Mouse (Mus musculus) C2C12 (cell line): ENCODE data around the gene Mark3. TPM values are rescaled to one million over a fixed set of nuclear protein-coding genes. Genes with fewer than 3 reads are reported as not detected.
"Not testable (repeated sequence)": the region's sequence is repeated elsewhere in the genome, so short reads cannot be mapped to it uniquely, and the experiment has no call there.

Experiments
- H3K27me3 ChIP-seq: one replicate; pipeline ENCODE4 v1.6.1; 2011; ENCODE audit not compliant: control insufficient read depth, insufficient read depth, insufficient read length
- H3K36me3 ChIP-seq: one replicate; pipeline ENCODE4 v1.6.1; 2011; ENCODE audit not compliant: control insufficient read depth, insufficient read depth
- H3K4me3 ChIP-seq: one replicate; pipeline ENCODE4 v1.5.1; 2011; ENCODE audit warnings: mild to moderate bottlenecking, control low read depth; ENCODE audit not compliant: poor library complexity, insufficient read depth, severe bottlenecking
- H3K79me2 ChIP-seq: one replicate; pipeline ENCODE4 v1.6.1; 2011; ENCODE audit not compliant: control insufficient read depth, insufficient read depth
- H3K79me3 ChIP-seq: one replicate; pipeline ENCODE4 v1.6.1; 2011; ENCODE audit warnings: low read depth, control low read depth
- H3ac ChIP-seq: one replicate; pipeline ENCODE3; 2011; ENCODE audit warnings: low read depth; ENCODE audit not compliant: control insufficient read depth, insufficient read length
- CEBPB ChIP-seq: IDR thresholded peaks from one replicate; pipeline ENCODE4 v1.6.1; 2011; ENCODE audit warnings: low read depth, mild to moderate bottlenecking, control low read depth, moderate library complexity
- CTCF ChIP-seq: IDR thresholded peaks from one replicate; pipeline ENCODE4 v1.5.1; 2011; ENCODE audit not compliant: control insufficient read depth, insufficient read depth, insufficient read length
- FOSL1 ChIP-seq: IDR thresholded peaks from one replicate; pipeline ENCODE4 v1.8.0; 2011; ENCODE audit warnings: mild to moderate bottlenecking, low read length; ENCODE audit not compliant: poor library complexity, insufficient read depth, severe bottlenecking
- MAX ChIP-seq: IDR thresholded peaks from one replicate; pipeline ENCODE4 v1.6.1; 2011; ENCODE audit warnings: mild to moderate bottlenecking, control low read depth
- MYOD1 ChIP-seq: IDR thresholded peaks from one replicate; pipeline ENCODE4 v1.6.1; 2011; ENCODE audit warnings: low read depth; ENCODE audit not compliant: control insufficient read depth, insufficient read length
- MYOG ChIP-seq: IDR thresholded peaks from one replicate; pipeline ENCODE4 v1.6.1; 2011; ENCODE audit not compliant: control insufficient read depth, insufficient read length; ENCODE audit errors: extremely low read depth
- USF1 ChIP-seq: IDR thresholded peaks from one replicate; pipeline ENCODE4 v1.6.1; 2011; ENCODE audit warnings: low read depth, mild to moderate bottlenecking, control low read depth, moderate library complexity
- polyA plus RNA-seq: library from polyadenylated mRNA; unstranded; fragments of >200 nt; fragmentation: generic; extraction: Trizol; gene quantifications from one replicate; pipeline ENCODE4 v1.2.1, GENCODE M21; 2012; ENCODE audit warnings: missing spikeins

Gene Mark3
- polyA plus RNA-seq, 1 experiment, result 35.0 TPM

- no peak for TF ChIP-seq CEBPB
- Histone ChIP-seq H3ac (no peak overlapping the region), H3K79me3 (no peaks in the 10 kb centered on the region), H3K36me3 (peaks cover 8% of the 10 kb centered on the region), H3K4me3 (no peak overlapping the region), H3K27me3 (no peaks in the 10 kb centered on the region), H3K79me2 (no peaks in the 10 kb centered on the region)
Measured at GRCm38 (mm10) chr12:111552342-111552741, 22.0 kb upstream of the Mark3 start.

DNA sequence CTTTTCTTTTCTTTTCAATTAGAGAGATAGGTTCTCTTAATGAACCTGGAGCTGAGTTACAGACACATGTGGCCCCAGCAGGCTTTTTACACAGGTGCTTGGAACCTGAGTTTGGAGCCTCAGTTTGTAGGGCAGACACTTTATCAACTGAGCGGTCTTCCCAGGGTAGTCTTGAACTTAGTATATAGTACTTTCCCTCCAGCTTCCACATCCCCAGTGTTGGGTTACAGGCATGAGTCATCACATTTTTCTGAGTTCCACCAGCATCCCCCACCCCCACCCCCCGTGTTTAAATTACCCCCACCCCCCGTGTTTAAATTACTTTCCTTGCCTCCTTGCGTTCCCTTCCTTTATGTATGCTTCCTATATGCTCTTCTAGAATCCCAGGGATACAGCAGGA, 19.0 kb upstream of the Mark3 start:
- Histone ChIP-seq H3ac (no peak overlapping the region), H3K79me3 (no peaks in the 10 kb centered on the region), H3K79me2 (no peaks in the 10 kb centered on the region), H3K27me3 (no peaks in the 10 kb centered on the region), H3K36me3 (no peaks in the 10 kb centered on the region), H3K4me3 (no peak overlapping the region)
- TF ChIP-seq FOSL1, result no peak
- no peak for TF ChIP-seq MYOD1
- no peak for TF ChIP-seq CTCF
- TF ChIP-seq MYOG, result no peak
- TF ChIP-seq USF1, result no peak
- TF ChIP-seq MAX, result no peak
- TF ChIP-seq CEBPB, result no peak

GRCm38 (mm10) chr12:111555893-111556292, 18.4 kb upstream of the Mark3 start:
- H3ac ChIP-seq, H3K4me3 ChIP-seq, H3K79me2 ChIP-seq, H3K36me3 ChIP-seq, H3K27me3 ChIP-seq, H3K79me3 ChIP-seq: not testable (repeated sequence)

GRCm38 (mm10) chr12:111557538-111557937, 16.8 kb upstream of the Mark3 start:
- no peaks in the 10 kb centered on the region for H3K79me2 ChIP-seq
- H3K27me3 ChIP-seq, result no peaks in the 10 kb centered on the region
- no peaks in the 10 kb centered on the region for H3K36me3 ChIP-seq
- H3K4me3 ChIP-seq, result no peak overlapping the region
- TF ChIP-seq CEBPB (no peak), USF1 (no peak), CTCF (no peak), FOSL1 (no peak), MYOG (no peak), MYOD1 (no peak), MAX (no peak)
- H3K79me3 ChIP-seq, result no peaks in the 10 kb centered on the region
- H3ac ChIP-seq, result no peak overlapping the region

DNA sequence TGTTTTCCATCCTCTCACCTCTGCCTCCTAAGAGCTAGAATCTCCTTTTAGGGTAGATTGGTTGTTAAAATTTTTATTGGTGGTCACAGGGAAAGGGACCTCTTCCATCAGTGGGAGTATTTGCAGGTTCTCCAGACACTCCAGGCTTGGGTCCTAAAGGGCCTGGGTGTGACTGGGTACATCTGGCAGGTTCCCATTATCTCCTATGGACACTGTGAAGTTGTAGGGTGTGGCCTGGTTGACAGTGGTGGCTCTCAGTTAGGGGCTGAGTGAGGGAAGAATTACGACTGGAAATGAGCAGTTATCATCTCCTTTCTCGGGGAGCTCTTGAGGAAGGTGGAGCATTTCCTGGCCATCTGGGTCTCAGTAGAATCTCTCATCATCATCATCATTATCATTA, 15.7 kb upstream of the Mark3 start:
- Histone ChIP-seq H3K27me3 (no peaks in the 10 kb centered on the region), H3K36me3 (no peaks in the 10 kb centered on the region), H3K4me3 (no peak overlapping the region), H3ac (no peak overlapping the region), H3K79me2 (no peaks in the 10 kb centered on the region), H3K79me3 (no peaks in the 10 kb centered on the region)
- TF ChIP-seq MYOD1, result no peak

- Histone ChIP-seq H3ac (peak overlapping the region; percentile 19), H3K4me3 (no peak overlapping the region), H3K27me3 (no peaks in the 10 kb centered on the region), H3K79me2 (no peaks in the 10 kb centered on the region), H3K79me3 (no peaks in the 10 kb centered on the region), H3K36me3 (no peaks in the 10 kb centered on the region)
- TF ChIP-seq MYOD1 (no peak), MYOG (no peak), CTCF (no peak), USF1 (peak; percentile 40), CEBPB (no peak), FOSL1 (no peak), MAX (peak; percentile 78)
Measured at GRCm38 (mm10) chr12:111559647-111560258, 14.6 kb upstream of the Mark3 start.
